Mouse (Mus musculus) bone marrow, adult 2 months (tissue): ENCODE measurements at regions not wholly inside any gene's neighbourhood (a gene's known extent, or its start where the extent isn't known, plus 50 kb on each side); places are given as distances from the start of the nearest gene placed in this dataset.

Source experiments
- CTCF ChIP-seq: fragments of 200-500 bp; IDR thresholded peaks from 2 replicates; pipeline ENCODE4 v1.5.1; 2011; ENCODE audit warnings: low read length, control low read depth; ENCODE audit not compliant: control insufficient read depth, insufficient read depth
- POLR2A ChIP-seq: fragments of 200-500 bp; IDR thresholded peaks from 2 replicates; pipeline ENCODE4 v1.6.1; 2011; ENCODE audit warnings: low read depth, mild to moderate bottlenecking, control low read depth, low read length, borderline replicate concordance; ENCODE audit not compliant: control insufficient read depth

DNA sequence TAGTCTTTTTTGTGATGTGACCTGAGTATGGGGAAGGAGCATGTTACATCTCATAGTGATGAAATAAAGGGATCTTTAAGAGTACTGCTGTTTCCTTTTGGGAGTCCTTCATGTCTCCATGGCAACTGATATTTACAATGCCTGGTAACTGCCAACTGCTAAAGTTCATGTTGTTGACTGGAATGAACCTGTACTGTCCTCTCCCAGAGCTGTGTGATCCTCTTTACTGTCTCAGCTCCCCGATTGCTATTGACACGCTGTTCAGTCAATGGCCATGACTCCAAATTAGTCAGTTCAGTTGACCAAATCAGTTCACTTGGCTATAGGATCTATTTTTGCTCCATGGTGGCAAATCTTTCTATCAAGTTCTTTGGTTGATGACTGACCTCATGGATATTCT lies 167.8 kb upstream of the H2al1a start:
- no peak for TF ChIP-seq POLR2A
- no peak for TF ChIP-seq CTCF
